Mouse (Mus musculus): ENCODE results near the gene Smyd4. TPM values are rescaled to one million over a fixed set of nuclear protein-coding genes. Genes with fewer than 3 reads are reported as not detected.

Gene Smyd4
- total RNA-seq, 2 experiments from 2014 or later, result 15.0 to 16.5 TPM

DNA sequence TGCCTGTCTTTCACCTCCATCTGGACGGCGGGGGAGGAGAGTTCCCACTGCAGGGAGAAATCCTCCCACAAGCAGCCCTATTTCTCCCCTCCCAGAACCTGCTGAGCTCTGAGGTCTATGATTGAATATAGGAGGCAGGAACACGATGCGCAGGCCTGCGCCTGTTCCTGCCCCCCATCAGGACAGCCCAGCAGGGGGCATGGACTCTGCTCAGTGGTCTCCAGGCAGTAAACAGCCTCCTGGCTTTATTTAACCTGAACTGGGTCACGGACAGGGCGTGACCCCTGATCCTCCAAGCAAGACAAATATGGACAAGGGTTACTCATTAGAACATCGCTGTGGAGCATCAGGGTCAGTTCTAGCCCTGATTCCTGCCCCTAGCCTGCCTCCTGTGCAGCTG is 95.5 kb downstream of the Smyd4 start:
- no peak for TF ChIP-seq CTCF (IDR thresholded peaks at IDR 0.05)
- intact Hi-C loops (cut with DNase I), result no loop called here
- no peak overlapping the region for H3K27ac ChIP-seq
- no peak overlapping the region for H3K4me3 ChIP-seq
- DNase-seq (ENCODE audit: extremely low spot score in 1 of 2, low spot score in 2 of 2), result no peak

DNA sequence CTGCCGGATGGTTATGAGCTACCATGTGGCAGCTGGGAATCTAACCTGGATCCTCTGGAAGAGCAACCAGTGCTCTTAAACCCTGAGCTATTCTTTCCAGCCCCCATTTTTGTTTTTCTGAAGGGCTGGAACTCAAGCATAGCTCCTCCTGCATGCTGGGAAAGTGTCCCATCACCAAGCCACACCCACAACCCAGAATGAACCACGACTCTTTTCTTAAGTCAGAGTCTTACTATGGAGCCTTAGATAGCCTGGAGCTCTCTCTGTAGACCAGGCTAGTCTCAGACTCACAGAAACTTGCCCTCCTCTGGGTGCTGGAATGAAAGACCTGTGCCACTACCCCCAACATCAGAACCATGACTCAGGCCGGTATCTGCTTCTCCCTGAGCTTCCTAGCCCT is 100.3 kb downstream of the Smyd4 start:
- DNase-seq (ENCODE audit: extremely low spot score in 1 of 2, low spot score in 2 of 2), result no peak
- no peak overlapping the region for H3K4me3 ChIP-seq
- intact Hi-C loops (cut with DNase I), result no loop called here
- no peak overlapping the region for H3K27ac ChIP-seq
- TF ChIP-seq CTCF (IDR thresholded peaks at IDR 0.05), result no peak

DNA sequence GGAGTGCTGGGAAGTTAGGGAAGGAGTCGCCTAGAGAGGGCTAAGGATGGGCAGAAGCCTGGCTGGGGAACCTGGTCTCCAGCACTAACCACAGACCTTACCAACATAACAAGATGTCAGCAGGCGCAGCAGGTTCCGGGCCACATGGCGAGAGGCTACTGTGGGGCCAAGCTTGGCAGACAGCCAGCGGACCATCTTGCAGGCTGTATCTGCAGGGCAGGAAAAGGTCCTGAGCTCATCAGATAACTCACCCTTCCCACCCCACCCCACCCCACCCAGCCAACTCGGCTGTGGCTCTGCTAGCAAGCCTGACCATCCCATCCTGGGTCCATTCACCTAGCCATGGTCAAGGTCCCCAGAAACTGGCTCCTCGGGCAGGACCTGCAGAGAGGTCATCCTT is 101.5 kb downstream of the Smyd4 start:
- H3K4me3 ChIP-seq, result no peak overlapping the region
- intact Hi-C loops (cut with DNase I), result no loop called here
- TF ChIP-seq CTCF (IDR thresholded peaks at IDR 0.05), result no peak
- no peak overlapping the region for H3K27ac ChIP-seq
- no peak for DNase-seq (ENCODE audit: extremely low spot score in 1 of 2, low spot score in 2 of 2)

DNA sequence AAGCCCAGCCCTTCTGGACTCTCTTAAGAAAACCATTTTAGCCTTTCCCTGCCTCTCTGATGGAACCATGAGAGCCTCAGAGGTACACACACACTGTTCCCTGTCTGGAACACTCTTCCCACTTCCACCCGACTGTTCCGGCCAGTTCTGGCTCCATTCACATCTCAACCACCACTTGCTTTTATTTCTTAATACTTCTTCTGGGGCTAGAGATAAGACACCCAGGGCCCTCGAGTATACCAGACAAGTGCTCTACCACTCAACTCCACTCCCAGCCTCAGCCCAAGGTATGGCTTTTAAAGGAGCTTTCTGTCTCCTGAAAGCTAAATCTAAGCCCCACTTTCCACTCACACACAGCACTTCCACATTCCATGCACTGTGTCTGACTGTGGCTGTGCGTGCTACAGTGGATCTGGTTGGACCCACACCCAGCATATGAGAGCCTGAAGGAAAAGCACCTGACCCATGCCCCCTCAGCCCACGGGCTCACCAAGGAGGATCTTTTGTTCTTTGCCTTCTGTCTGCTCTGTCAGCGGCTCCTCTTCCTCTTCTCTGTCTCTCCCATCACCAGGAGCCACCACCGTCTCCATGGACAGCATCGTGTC is 102.2 kb downstream of the Smyd4 start:
- TF ChIP-seq CTCF (IDR thresholded peaks at IDR 0.05), result no peak
- H3K27ac ChIP-seq, result no peak overlapping the region
- H3K4me3 ChIP-seq, result no peak overlapping the region
- intact Hi-C loops (cut with DNase I), result no loop called here
- no peak for DNase-seq (ENCODE audit: extremely low spot score in 1 of 2, low spot score in 2 of 2)

DNA sequence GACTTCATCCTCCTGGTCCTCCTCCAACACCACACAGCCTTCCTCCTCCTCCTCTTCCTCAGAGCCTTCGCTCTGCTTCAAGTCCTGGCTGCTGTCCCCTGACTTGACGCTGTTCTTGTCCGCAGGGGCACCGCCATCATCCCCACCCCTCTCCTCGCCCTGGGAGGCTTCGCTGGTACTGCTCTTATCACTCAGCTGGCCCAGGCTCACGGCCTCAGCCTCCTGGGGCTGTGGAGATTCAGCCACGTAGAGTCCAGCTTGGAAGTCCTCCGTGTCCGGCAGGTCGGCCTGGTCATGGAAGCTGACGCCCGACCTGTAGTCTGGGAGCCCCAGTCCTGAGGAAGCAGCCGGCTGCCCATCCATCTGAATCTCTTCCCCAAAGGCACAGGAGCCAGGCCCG is 102.7 kb downstream of the Smyd4 start:
- no peak for DNase-seq (ENCODE audit: extremely low spot score in 1 of 2, low spot score in 2 of 2)
- H3K4me3 ChIP-seq, result 0 out of 2 replicates have a peak overlapping the region, but pooled peaks have one; percentile 2

DNA sequence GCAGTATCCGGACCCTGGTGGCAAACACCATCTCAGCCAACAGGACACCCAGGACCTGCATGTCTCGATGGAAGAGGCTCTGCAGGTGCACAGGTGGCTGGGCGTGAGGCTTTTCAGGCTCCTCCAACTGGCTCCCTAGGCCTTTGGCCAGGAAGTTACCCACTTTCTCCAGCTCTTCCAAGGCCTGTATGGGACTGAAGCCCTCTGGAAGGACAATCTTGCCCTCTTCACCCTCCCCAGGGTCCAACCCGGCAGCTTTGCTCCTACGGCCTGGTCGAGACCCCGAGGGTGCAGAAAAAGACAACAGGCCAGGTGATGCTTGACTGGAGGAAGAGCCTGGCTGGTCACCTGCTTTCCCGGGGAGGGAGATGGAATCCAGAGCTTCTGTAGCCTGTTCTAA is 103.8 kb downstream of the Smyd4 start:
- Histone ChIP-seq H3K27ac (no peak overlapping the region), H3K4me3 (no peak overlapping the region)
- no peak for DNase-seq (ENCODE audit: extremely low spot score in 1 of 2, low spot score in 2 of 2)
- TF ChIP-seq CTCF (IDR thresholded peaks at IDR 0.05), result no peak
- intact Hi-C loops (cut with DNase I), result no loop called here

More for the DNA sequence above, 102.7 kb downstream of the Smyd4 start:
- TF ChIP-seq CTCF (IDR thresholded peaks at IDR 0.05), result no peak
- H3K27ac ChIP-seq, result no peak overlapping the region
- intact Hi-C loops (cut with DNase I), result no loop called here

DNA sequence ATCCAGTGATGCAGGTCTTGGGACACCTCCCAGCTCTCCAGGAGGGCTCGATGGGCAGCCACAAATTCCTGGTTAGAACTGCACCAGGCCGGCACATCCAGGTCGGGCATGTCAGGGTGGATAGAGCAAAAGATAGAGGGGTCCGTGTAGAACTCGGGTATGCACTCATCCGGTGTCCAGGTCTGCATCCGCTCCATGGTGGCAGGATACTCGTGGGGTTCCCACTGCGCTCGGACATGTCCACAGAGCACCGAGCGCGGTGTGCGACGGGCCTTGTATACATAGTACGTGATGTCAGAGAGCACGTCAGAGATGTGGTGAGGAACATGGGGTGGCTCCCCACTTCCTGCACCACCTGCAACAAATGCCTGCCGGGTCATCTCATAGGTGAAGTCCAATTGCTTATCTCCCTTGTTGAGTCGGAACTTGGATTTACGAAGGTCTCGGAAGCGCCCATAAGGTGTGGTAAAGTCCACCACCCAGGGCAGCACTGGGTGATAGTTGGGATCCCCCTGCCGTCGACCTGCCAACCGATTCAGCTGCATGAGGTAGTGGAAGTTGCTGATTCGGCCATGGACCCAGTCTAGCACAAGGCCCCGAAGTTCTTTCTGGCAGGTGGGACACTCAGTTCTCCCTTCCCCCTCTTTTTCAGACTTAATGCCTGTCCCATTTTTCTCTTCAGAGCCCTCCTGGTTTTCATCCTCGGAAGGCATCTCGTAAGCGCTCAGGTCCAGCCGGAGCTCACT is 104.8 kb downstream of the Smyd4 start:
- Histone ChIP-seq H3K27ac (no peak overlapping the region), H3K4me3 (no peak overlapping the region; the same call in 1 of the 2 replicates)
- TF ChIP-seq CTCF (IDR thresholded peaks at IDR 0.05), result no peak
- intact Hi-C loops (cut with DNase I), result no loop called here
- no peak for DNase-seq (ENCODE audit: extremely low spot score in 1 of 2, low spot score in 2 of 2)

DNA sequence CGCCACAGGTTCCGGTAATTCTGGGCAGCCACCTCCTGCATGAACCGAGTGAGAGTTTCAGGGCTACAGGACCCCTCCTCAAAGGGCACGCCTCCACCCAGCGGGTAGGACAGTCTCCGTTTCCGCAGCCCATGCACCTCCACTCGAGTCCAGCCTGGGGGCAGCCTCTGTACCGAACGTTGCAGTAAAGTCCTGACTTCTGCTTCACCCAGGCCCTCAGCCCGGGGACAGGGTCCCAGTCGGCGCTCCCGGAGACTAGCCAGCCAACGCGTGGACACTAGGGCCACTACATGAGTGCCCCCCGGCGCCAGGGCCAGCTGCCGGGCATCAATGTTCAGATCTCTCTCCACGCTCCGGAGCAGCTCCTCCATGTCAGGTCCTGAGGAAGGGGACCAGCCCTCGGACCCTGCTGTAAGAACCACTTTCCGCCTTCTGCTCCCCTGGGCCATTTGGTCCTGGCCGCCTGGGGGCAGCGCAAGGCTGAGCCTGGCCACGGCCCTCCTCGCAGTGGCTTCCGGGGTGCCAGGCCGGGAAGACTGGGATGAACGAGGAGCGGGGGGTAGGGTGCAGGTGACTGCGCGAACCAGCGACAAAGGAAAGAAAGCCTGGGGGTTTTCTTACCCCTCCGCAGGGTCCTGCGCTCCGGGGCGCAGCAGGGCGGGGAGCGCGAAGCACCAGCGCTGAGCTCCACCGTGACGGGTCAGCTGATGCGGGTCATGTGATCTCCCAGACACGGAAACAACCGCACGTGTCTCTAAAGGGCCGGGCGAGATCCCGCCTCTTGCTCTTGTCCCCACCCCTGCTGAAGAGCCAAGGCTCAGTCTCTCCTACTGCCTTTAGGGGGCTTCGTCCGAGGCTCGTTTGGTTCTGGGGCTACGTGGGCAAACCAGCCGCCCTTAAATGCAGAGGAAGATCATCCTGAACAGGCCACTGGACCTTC is 106.0 kb downstream of the Smyd4 start, which contains the start of gene Wdr81:
TSS of gene Wdr81 (minus strand) at position 727 of the 940 bp plus-strand sequence.
- TF ChIP-seq CTCF (IDR thresholded peaks at IDR 0.05), result peak; percentile 40
- Histone ChIP-seq H3K27ac (peak within 1 kb of the TSS; percentile 82), H3K4me3 (peak within 1 kb of the TSS; percentile 71)
- intact Hi-C loops (cut with DNase I), result loop anchor here (2.0 kb wide), 1 partner anchor 275 kb away; the partner anchor contains the start of gene Ovca2
- peak; percentile 82 to 86 for DNase-seq (ENCODE audit: extremely low spot score in 1 of 2, low spot score in 2 of 2)

Small RNA genes lying within 50 kb of the gene (microRNA-seq; reads per million reads assigned to microRNA genes)
- gene Gm47300, result 0 reads per million in 2 experiments

Other genes starting within 250 kb of the Smyd4 start
- gene Hic1, start 178.9 kb upstream of the Smyd4 start, total RNA-seq (2021), result 1 to 10 TPM; 3.3 to 3.9 TPM
- 10 to 100 TPM; 12.1 to 12.7 TPM for gene Ovca2, start 169.6 kb upstream of the Smyd4 start, total RNA-seq (2021)
- gene Dph1, start 157.2 kb upstream of the Smyd4 start, total RNA-seq (2021), result 10 to 100 TPM; 27.9 to 28.9 TPM
- 10 to 100 TPM; 89.0 to 99.0 TPM for gene Rtn4rl1, start 154.7 kb upstream of the Smyd4 start, total RNA-seq (2021)
- 10 to 100 TPM; 41.9 to 42.3 TPM for gene Rpa1, start 109 bp upstream of the Smyd4 start, total RNA-seq (2021)
- gene Serpinf1, start 74.3 kb downstream of the Smyd4 start, total RNA-seq (2021), result 10 to 100 TPM in 1 of 2 experiments, 1 to 10 TPM in 1; 9.7 to 10.5 TPM
- under 1 TPM in 1 of 2 experiments, not detected in 1; 0.28 TPM for gene Serpinf2, start 91.2 kb downstream of the Smyd4 start, total RNA-seq (2021)
- 10 to 100 TPM; 19.5 to 20.7 TPM for gene Wdr81, start 106.3 kb downstream of the Smyd4 start, total RNA-seq (2021)
- under 1 TPM; 0.51 to 0.66 TPM for gene Tlcd2, start 113.3 kb downstream of the Smyd4 start, total RNA-seq (2021)
- 100 to 1,000 TPM; 133 to 138 TPM for gene Prpf8, start 138.4 kb downstream of the Smyd4 start, total RNA-seq (2021)
- 1 to 10 TPM in 1 of 2 experiments, under 1 TPM in 1; 0.91 to 1.4 TPM for gene Rilp, start 161.7 kb downstream of the Smyd4 start, total RNA-seq (2021)
- 1 to 10 TPM; 1.3 to 1.6 TPM for gene Scarf1, start 165.1 kb downstream of the Smyd4 start, total RNA-seq (2021)
- gene Slc43a2, start 183.3 kb downstream of the Smyd4 start, total RNA-seq (2021), result 10 to 100 TPM; 56.7 to 57.0 TPM
- 100 to 1,000 TPM; 329 to 332 TPM for gene Pitpna, start 239.7 kb downstream of the Smyd4 start, total RNA-seq (2021)